Mouse (Mus musculus): ENCODE data around the gene Nln.

GRCm38 (mm10) chr13:104109288-104109815, at the start of gene Nln, which contains the start of gene Sgtb:
- TF ChIP-seq POLR2A (IDR thresholded peaks at IDR 0.05; ENCODE audit: low read depth, low read length) (no peak), CTCF (IDR thresholded peaks at IDR 0.05; ENCODE audit: extremely low read depth, insufficient read depth, insufficient read length, insufficient replicate concordance) (no peak)

All from spleen, adult 2 months (tissue).